In the genomic region with DNA sequence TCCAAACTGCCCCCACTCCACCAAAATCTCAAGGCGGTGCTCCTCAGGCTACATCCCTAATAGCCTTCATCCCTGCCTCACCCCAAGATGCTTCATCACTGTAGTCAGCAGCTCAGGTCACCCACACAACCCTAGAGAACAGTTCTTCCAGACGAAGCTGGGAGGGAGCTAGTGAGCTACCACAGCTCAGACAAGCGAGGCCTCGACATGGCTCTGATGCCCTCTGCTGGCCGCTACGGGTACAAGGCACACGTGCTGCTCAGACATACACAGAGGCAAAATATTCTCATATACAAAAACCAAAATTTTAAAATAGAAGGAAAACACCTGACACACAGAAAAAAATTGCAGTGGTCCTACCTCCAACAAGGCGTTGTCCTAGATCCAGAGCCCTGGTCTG, we compare ENCODE assay signal across 10 mouse cellular contexts. TPM values are rescaled to one million over a fixed set of nuclear protein-coding genes. Genes with fewer than 3 reads are reported as not detected.
A peak's percentile ranks its signal among the peaks of the same experiment; 100 is the strongest.
DNase-seq lines count a peak whose midpoint lies in the region; ATAC-seq and TF ChIP-seq lines count a peak whose summit lies in the region.
"Had no signal": no experiment of that assay in that cellular context is flagged by ENCODE, and none has a peak within 500 bp of the region (broad histone marks: within the 10 kb centered on the region; RNA-seq: fewer than 3 reads in every experiment).

No protein-coding gene starts in this region.

- H3K27ac ChIP-seq in testis, adult 2 months (ENCODE audit: control insufficient read depth, insufficient read depth, low read depth, low read length), result no peak overlapping the region
- no peak overlapping the region for H3K27ac ChIP-seq in cerebellum, adult 2 months (ENCODE audit: insufficient read depth, low read length)
- 0 out of 2 replicates have a peak overlapping the region, but pooled peaks have one; percentile 10 for H3K27ac ChIP-seq in hindbrain, embryonic 15.5 days (replicated peaks)
- no peak overlapping the region; the same call in 1 of the 2 replicates for H3K27ac ChIP-seq in midbrain, embryonic 16.5 days (ENCODE audit: low read length)
- H3K27ac ChIP-seq: embryonic facial prominence, embryonic 12.5 days; stomach, embryonic 15.5 days had no signal

- no peak overlapping the region for H3K4me2 ChIP-seq in hindbrain, embryonic 15.5 days
- H3K4me2 ChIP-seq in midbrain, embryonic 16.5 days (ENCODE audit: low read length), result no peak overlapping the region
- H3K4me2 ChIP-seq: embryonic facial prominence, embryonic 12.5 days; stomach, embryonic 15.5 days had no signal

- no peak for TF ChIP-seq POLR2A in testis, adult 2 months (IDR thresholded peaks at IDR 0.05; ENCODE audit: control insufficient read depth, low read depth, low read length)
- no peak for TF ChIP-seq POLR2A in cerebellum, adult 2 months (IDR thresholded peaks at IDR 0.05; ENCODE audit: borderline replicate concordance, insufficient read depth, low read length)

- TF ChIP-seq CTCF in testis, adult 2 months (IDR thresholded peaks at IDR 0.05; ENCODE audit: control insufficient read depth, insufficient read depth, insufficient replicate concordance, low read depth, low read length), result peak; percentile 89; the same call in 1 of the 2 replicates
- TF ChIP-seq CTCF in cerebellum, adult 2 months (IDR thresholded peaks at IDR 0.05; ENCODE audit: borderline replicate concordance, insufficient read depth, low read depth, low read length), result peak; percentile 99

- no peaks in the 10 kb centered on the region; the same call in none of the 2 replicates for H3K36me3 ChIP-seq in testis, adult 2 months (ENCODE audit: control insufficient read depth, insufficient read depth, low read length)
- peaks cover 36% of the 10 kb centered on the region for H3K36me3 ChIP-seq in hindbrain, embryonic 15.5 days
- H3K36me3 ChIP-seq in midbrain, embryonic 16.5 days (ENCODE audit: control insufficient read depth, insufficient read depth, low read length), result peaks cover 30% of the 10 kb centered on the region

- DNase-seq in testis, postnatal 14 days (ENCODE audit: low spot score), result no peak
- DNase-seq in cerebellum, adult 2 months, result peak; percentile 79 to 81
- DNase-seq in forelimb bud, embryonic 11.5 days (ENCODE audit: low read depth, low spot score), result peak; percentile 82
- DNase-seq in left cerebral cortex, postnatal 36 days (ENCODE audit: low spot score in 2 of 2), result peak; percentile 78 to 80
- peak; percentile 80 to 84 for DNase-seq in spleen, postnatal 36 days (ENCODE audit: low spot score in 2 of 2)

- peaks cover 3% of the 10 kb centered on the region; the same call in 1 of the 2 replicates for H3K4me1 ChIP-seq in testis, adult 2 months (ENCODE audit: control insufficient read depth, insufficient read depth, low read length)
- H3K4me1 ChIP-seq in cerebellum, adult 2 months (ENCODE audit: control insufficient read depth, insufficient read depth, low read length), result peaks cover 30% of the 10 kb centered on the region
- peaks cover 22% of the 10 kb centered on the region for H3K4me1 ChIP-seq in hindbrain, embryonic 15.5 days (replicated peaks)
- peaks cover 3% of the 10 kb centered on the region; the same call in 1 of the 2 replicates for H3K4me1 ChIP-seq in midbrain, embryonic 16.5 days (ENCODE audit: control insufficient read depth, insufficient read depth, low read length)
- H3K4me1 ChIP-seq: embryonic facial prominence, embryonic 12.5 days had no signal

- intact Hi-C loops in left cerebral cortex, postnatal 36 days (cut with DNase I), result no loop called here

- ATAC-seq in hindbrain, embryonic 15.5 days (ENCODE audit: low FRiP score, low read depth), result no peak
- ATAC-seq in midbrain, embryonic 16.5 days, result peak; percentile 22

- H3K9me3 ChIP-seq in hindbrain, embryonic 15.5 days, result no peaks in the 10 kb centered on the region
- no peaks in the 10 kb centered on the region for H3K9me3 ChIP-seq in midbrain, embryonic 16.5 days (replicated peaks; ENCODE audit: control insufficient read depth, low read length, poor library complexity, severe bottlenecking)
- H3K9me3 ChIP-seq: embryonic facial prominence, embryonic 12.5 days; stomach, embryonic 15.5 days had no signal

- 6% methylated on average over 8 of the region's 8 CpGs for WGBS in cerebellum, adult 2 months
- 3% methylated on average over 8 of the region's 8 CpGs for WGBS in hindbrain, embryonic 15.5 days
- 8% methylated on average over 8 of the region's 8 CpGs for WGBS in midbrain, embryonic 16.5 days

- no peaks in the 10 kb centered on the region for H3K27me3 ChIP-seq in testis, adult 2 months (ENCODE audit: control insufficient read depth, insufficient read depth, low read length)
- no peaks in the 10 kb centered on the region for H3K27me3 ChIP-seq in cerebellum, adult 2 months (ENCODE audit: control insufficient read depth, insufficient read depth, low read length)
- H3K27me3 ChIP-seq in hindbrain, embryonic 15.5 days, result no peaks in the 10 kb centered on the region
- no peaks in the 10 kb centered on the region for H3K27me3 ChIP-seq in midbrain, embryonic 16.5 days (ENCODE audit: control insufficient read depth, insufficient read depth, low read depth, low read length)
- H3K27me3 ChIP-seq: embryonic facial prominence, embryonic 12.5 days; stomach, embryonic 15.5 days had no signal

- H3K9ac ChIP-seq in hindbrain, embryonic 15.5 days, result no peak overlapping the region
- H3K9ac ChIP-seq in midbrain, embryonic 16.5 days (ENCODE audit: low read depth, low read length), result no peak overlapping the region
- H3K9ac ChIP-seq: embryonic facial prominence, embryonic 12.5 days; stomach, embryonic 15.5 days had no signal

- H3K4me3 ChIP-seq in testis, adult 2 months (ENCODE audit: control insufficient read depth, low read depth, low read length), result no peak overlapping the region
- no peak overlapping the region for H3K4me3 ChIP-seq in cerebellum, adult 2 months (replicated peaks; ENCODE audit: insufficient read depth, low read depth, low read length)
- H3K4me3 ChIP-seq in hindbrain, embryonic 15.5 days, result no peak overlapping the region
- H3K4me3 ChIP-seq in midbrain, embryonic 16.5 days (ENCODE audit: low read depth, low read length), result no peak overlapping the region
- H3K4me3 ChIP-seq: embryonic facial prominence, embryonic 12.5 days; stomach, embryonic 15.5 days had no signal

RNA-seq across cellular contexts. Expression of a gene that starts 4.8 kb away (rescaled TPM):
- polyA plus RNA-seq in testis, adult 2 months (2012; rRNA removed), result 12.5 and 15.8 TPM in 2 replicates
- 39.4 and 41.3 TPM in 2 replicates for polyA plus RNA-seq in cerebellum, adult 2 months (2012; rRNA removed)
- polyA plus RNA-seq in hindbrain, embryonic 15.5 days (2015; fragmentation: Nextera tagmentation; extraction: Ambion mirVana), result 6.2 and 7.7 TPM in 2 replicates
- total RNA-seq in left cerebral cortex, postnatal 36 days (2021), result 10 to 100 TPM; 40.3 to 73.7 TPM
- polyA plus RNA-seq in midbrain, embryonic 16.5 days (2015; fragmentation: Nextera tagmentation; extraction: Ambion mirVana), result 5.3 and 6.3 TPM in 2 replicates

RNA-seq across cellular contexts. Expression of a gene that starts 13.0 kb away (rescaled TPM):
- polyA plus RNA-seq in testis, adult 2 months (2012; rRNA removed), result 27.3 and 30.1 TPM in 2 replicates
- 66.3 and 68.7 TPM in 2 replicates for polyA plus RNA-seq in cerebellum, adult 2 months (2012; rRNA removed)
- polyA plus RNA-seq in hindbrain, embryonic 15.5 days (2015; fragmentation: Nextera tagmentation; extraction: Ambion mirVana), result 50.6 and 56.2 TPM in 2 replicates
- 10 to 100 TPM; 38.2 to 42.4 TPM for total RNA-seq in left cerebral cortex, postnatal 36 days (2021)
- polyA plus RNA-seq in midbrain, embryonic 16.5 days (2015; fragmentation: Nextera tagmentation; extraction: Ambion mirVana), result 52.5 and 55.9 TPM in 2 replicates

RNA-seq across cellular contexts. Expression of a gene that starts 23.0 kb away (rescaled TPM):
- polyA plus RNA-seq in testis, adult 2 months (2012; rRNA removed), result 518 and 561 TPM in 2 replicates
- 0.21 and 0.48 TPM in 2 replicates for polyA plus RNA-seq in cerebellum, adult 2 months (2012; rRNA removed)
- 0.43 and 0.71 TPM in 2 replicates for polyA plus RNA-seq in hindbrain, embryonic 15.5 days (2015; fragmentation: Nextera tagmentation; extraction: Ambion mirVana)
- under 1 TPM; 0.43 to 0.79 TPM for total RNA-seq in left cerebral cortex, postnatal 36 days (2021)
- 0.39 TPM in 1 of 2 replicates, not detected in the other for polyA plus RNA-seq in midbrain, embryonic 16.5 days (2015; fragmentation: Nextera tagmentation; extraction: Ambion mirVana)

RNA-seq across cellular contexts. Expression of a gene that starts 54.9 kb away (rescaled TPM):
- polyA plus RNA-seq in testis, adult 2 months (2012; rRNA removed), result 2.3 and 4.7 TPM in 2 replicates
- polyA plus RNA-seq in cerebellum, adult 2 months (2012; rRNA removed), result 3.1 and 3.4 TPM in 2 replicates
- 161 and 173 TPM in 2 replicates for polyA plus RNA-seq in hindbrain, embryonic 15.5 days (2015; fragmentation: Nextera tagmentation; extraction: Ambion mirVana)
- total RNA-seq in left cerebral cortex, postnatal 36 days (2021), result 1 to 10 TPM; 3.9 to 5.9 TPM
- polyA plus RNA-seq in midbrain, embryonic 16.5 days (2015; fragmentation: Nextera tagmentation; extraction: Ambion mirVana), result 121 and 141 TPM in 2 replicates

Comparison
In these comparisons a context has a peak if more than half of its experiments do, and no peak if none do; other contexts are left out.
1. RNA of a gene that starts 23.0 kb away (polyA plus RNA-seq): 518 to 561 TPM in testis, adult 2 months; 0.43 to 0.71 TPM in hindbrain, embryonic 15.5 days, 0.39 TPM in midbrain, embryonic 16.5 days and 0.21 to 0.48 TPM in cerebellum, adult 2 months; every median in the first group is over 100 times any median in the second.